Mouse (Mus musculus): ENCODE measurements around the gene S100a9.

Gene S100a9

GRCm38 (mm10) chr3:90695613-90696012, at the start of gene S100a9:
S100a9 (minus strand) TSS chr3:90695721.
- no peak for DNase-seq

GRCm38 (mm10) chr3:90726606-90727005, 31.1 kb upstream of the S100a9 start, which contains the start of gene Pglyrp4:
Pglyrp4 (plus strand) TSS chr3:90726906.
- DNase-seq = no peak

GRCm38 (mm10) chr3:90709591-90710460, 14.3 kb upstream of the S100a9 start:
- DNase-seq = peak; percentile 83

DNA sequence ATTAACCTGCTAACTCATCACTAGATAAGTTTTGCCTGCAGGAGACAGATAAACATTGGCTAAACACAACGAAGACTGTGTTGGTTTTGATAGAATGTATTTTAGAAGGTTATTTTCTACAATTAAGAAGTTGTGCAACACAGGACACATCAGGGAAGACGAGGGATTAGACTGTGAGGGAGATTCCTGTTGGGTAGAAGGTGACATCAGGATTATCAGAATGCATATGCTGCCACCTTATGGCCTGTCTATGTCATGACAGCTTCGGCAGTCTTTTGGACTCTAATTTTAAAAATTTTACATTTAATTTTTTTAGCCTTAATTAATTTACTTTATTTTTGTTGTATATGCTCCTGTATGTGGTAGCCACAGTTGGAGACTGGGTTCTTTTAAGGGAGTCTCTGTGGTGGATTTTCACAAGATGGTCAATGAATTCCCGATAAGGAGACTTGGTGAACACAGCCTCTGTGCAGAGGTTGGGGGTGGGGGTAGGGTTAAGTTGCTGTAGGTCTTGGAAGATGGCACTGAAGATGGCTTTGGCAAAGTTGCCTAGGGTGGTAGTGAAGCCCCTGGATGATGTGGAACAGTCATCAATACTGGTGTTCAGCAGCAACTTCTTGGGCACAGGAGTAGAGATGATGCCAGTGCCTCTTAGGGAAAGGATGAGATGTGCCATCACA, 13.1 kb upstream of the S100a9 start:
- peak; percentile 9 for DNase-seq

DNA sequence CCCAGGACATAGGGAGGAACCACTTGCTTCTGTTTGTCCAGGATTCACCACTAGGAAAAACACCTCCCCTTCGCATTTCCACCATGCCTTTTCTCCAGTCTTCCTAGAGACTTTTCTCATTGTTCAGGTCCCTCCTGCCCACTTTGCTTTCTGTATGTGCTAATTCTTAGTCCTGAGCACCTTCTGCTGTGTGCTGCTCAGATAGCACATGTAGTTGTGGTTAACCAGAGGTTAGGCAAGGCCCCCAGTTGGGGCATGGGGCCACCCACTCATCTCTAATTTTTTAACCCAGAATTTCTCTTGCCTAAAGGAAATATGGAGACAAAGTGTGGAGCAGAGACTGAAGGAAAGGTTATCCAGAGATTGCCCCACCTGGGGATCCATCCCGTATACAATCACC, 6.7 kb upstream of the S100a9 start:
- no peak for DNase-seq

DNA sequence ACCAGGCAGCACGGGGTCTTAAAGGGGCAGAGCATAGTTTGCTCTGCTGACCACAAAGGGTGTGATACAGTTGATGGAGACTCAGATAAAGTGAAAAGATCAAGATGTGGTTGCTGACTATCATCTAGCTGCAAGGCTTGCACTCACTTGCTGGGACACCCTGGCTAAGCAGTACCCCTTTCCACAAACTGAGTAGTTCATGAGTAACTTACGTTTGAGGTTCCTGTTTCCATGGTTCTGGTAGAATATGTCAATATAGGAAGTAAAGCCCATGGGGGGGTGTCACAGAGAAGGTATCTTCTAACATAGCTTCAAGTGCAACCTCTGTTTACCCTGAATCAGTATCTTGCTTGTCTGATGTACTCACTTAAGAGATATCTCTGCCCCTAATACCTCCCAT, 2.0 kb downstream of the S100a9 start:
- no peak for DNase-seq

GRCm38 (mm10) chr3:90686835-90687234, 8.7 kb downstream of the S100a9 start:
- DNase-seq = no peak

GRCm38 (mm10) chr3:90683929-90684328, 11.6 kb downstream of the S100a9 start:
- DNase-seq = no peak

- DNase-seq = no peak
Measured at GRCm38 (mm10) chr3:90678656-90679055, 16.9 kb downstream of the S100a9 start.

DNA sequence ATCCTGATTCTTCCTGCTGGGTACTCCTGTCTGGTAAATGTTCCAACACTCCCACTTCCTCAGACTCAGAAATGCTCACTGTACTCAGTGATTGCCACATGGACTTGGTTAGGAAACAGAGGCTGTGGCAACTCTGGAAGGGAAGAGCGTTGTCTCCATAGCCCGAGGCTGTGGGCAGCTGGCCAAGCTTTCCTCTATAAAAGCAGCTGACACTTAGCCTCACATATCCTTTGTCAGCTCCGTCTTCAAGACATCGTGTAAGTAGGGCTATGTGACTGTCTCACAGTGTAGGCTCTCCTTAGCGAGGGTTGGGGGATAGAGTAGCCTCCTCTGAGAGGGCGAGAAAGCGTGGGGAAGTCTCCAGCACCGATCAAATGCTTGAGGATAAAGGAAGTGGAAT, 26.7 kb downstream of the S100a9 start, which contains the start of gene S100a8:
TSS of gene S100a8 (plus strand) at position 133 of the 400 bp plus-strand sequence.
- peak; percentile 10 for DNase-seq

DNA sequence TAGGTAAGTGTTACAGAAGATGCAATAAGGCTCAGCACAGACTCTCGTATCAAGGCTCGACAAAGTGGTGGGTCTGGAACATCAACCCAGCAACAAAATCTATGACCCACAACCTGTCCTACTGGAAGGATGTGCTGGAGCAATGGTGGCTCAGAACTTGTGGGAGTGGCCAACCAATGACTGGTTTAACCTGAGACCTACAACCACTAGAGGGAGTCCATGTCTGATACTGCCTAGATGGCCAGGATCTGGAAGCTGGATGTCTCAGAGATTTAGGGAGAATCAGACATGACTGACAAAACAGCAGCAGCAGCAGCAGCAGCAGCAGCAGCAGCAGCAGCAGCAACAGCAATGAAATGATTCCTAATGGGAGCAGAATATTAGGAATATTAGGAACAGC, 31.3 kb downstream of the S100a9 start:
- DNase-seq = peak; percentile 3

- no peak for DNase-seq
Measured at GRCm38 (mm10) chr3:90659364-90660044, 36.0 kb downstream of the S100a9 start.

DNA sequence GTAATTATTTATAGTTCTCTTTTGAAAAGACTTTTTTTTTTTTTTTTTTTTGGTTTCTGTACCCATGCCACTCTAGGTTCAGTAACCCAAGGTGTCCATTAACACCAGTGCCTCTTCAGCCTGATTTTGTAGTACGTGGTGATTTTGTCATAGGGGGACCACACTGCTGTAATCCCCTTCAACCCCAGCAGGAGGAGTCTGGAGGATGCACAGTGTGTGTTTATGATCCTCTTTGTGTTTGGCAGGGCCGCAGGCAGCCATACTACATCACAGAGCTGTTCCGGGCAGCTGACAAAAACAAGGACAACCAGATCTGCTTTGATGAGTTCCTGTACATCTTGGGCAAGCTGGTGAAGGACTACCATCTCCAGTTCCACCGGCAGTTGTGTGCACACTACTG, 38.1 kb downstream of the S100a9 start:
- DNase-seq = no peak

DNA sequence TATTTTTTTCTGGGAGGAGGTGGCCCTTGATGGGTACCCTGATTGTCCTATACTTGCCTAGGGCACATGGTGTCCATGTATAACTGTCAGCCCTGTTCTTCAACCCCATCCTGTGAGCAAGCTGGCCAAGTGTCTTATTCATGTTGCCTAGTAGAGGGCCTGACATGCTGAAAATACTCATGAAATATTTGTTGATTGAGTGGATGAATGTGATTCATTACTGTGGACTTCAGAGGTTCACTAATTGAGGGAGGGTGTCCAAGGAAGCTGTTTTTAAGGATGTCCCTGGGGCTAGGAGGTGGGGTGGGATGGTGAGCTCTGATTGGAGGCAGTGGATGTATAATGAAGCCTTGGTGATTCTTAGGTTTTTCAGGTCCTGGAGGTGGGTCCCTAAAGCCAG, 41.8 kb downstream of the S100a9 start, which contains the start of gene S100a7a:
TSS of gene S100a7a (plus strand) at position 301 of the 400 bp plus-strand sequence.
- DNase-seq = no peak

GRCm38 (mm10) chr3:90652878-90653508, 42.5 kb downstream of the S100a9 start:
- DNase-seq = peak; percentile 78

DNA sequence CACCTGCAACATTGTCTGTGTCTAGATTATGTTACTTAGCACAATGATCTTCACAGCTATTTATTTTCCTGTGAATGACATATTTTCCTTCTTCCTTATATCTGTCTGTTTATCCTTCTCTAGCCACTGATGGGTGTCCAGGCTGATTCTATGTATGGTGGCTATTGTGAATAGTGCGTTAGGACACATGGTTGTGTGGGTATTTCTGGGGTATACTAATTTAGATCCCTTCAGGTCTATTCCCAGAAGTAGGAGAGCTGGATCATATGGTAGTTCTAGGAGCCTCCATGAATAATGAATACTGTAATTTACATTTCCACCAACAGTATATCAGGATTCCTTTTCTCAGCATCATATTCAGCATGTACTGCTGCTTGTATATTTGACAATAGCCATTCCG, 45.7 kb downstream of the S100a9 start:
- DNase-seq = no peak

GRCm38 (mm10) chr3:90648981-90649380, 46.5 kb downstream of the S100a9 start:
- DNase-seq = no peak

DNA sequence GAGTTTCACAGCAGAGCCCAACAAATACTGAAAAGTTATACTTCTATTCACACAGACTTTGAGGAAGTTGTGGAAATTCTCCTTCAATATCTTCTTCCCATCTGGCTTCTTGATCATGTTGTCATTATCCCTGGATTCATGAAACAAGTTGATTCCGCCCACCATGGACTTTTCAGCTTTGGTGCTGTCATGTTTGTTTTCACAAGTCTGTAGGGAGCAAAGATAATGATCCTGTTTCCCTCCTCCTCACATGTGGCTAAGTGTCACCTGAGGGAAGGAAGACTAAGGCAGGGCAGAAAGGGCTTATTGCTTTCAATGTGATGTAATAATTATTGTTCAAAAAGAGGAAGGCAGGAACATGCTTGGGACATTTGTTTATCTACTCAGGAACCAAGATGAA, 48.2 kb downstream of the S100a9 start:
- no peak for DNase-seq

- DNase-seq = peak; percentile 52
Measured at GRCm38 (mm10) chr3:90644220-90644619, 51.3 kb downstream of the S100a9 start.
